Mouse (Mus musculus): ENCODE measurements around the gene Sp4. TPM values are rescaled to one million over a fixed set of nuclear protein-coding genes. Genes with fewer than 3 reads are reported as not detected.

The Sp4 gene
- polyA plus RNA-seq (2012; rRNA removed), result 19.3 and 25.3 TPM in 2 replicates

DNA sequence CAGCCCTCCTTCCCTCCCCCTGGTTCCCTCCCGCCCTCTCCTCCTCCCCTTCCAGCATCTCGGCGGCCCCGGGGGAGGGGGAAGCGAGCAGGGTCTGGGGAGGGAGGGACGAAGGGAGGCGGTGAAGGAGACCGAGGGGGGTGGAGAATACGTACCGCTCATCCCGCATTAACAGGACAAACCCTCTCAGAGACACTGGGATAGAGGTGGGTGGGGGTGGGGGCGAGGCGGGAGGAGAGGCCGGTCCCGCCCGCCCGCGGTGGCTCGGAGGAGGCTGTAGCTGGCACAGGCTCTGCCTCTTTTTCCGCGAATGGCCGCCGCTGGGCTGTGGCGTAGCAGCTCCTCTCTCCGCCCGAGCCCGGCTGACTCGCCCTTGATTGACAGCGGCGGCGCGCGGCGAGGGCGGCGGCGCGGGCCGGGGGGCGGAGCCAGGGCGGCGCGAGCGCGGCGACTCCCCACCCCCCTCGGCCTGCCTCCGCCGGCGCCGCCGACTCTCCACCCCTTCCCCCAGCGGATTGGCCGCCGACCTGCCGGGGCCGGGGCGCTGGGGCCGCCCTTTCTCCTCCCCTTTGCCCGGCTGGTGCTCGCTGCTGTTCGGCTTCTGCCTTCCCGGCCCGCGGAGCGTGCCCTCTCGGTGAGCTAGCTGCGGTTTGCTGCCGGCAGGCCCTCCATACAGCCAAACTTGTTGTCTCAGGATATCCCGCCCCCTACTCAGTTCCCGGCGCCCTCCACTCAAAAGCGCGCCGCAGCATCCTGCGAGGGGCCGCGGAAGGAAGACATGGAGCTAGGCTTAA lies at the start of gene Sp4:
Gene Sp4, minus strand, starts transcription at position 369 of the 794 bp plus-strand sequence.
- TF ChIP-seq POLR2A (IDR thresholded peaks at IDR 0.05; ENCODE audit: borderline replicate concordance, extremely low read depth, insufficient read depth, insufficient read length, poor library complexity, severe bottlenecking) (peak; percentile 74; the same call in 1 of the 2 replicates), CTCF (IDR thresholded peaks at IDR 0.05; ENCODE audit: borderline replicate concordance, extremely low read depth, insufficient read depth, insufficient read length) (no peak; the same call in 1 of the 2 replicates)
- DNase-seq (ENCODE audit: low read depth), result peak; percentile 97

DNA sequence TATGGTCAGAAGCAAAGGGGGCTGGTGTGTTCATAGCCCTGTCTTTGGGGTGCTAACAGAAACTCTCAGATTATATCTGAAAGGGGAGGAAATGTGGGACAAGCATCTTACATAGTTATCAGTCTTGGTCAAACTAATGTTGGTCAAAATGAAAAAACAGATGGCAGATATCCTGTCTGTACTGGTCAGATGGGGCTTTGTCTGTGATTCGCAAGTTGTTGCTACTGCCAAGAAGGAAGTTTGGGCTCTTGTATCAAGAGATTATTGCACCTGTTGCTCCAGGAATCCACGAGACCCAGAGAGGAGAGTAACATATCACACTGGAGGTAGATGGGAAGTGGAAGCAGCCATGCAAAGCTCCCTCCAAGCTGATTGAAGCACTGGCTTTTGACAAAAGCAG lies 37.9 kb upstream of the Sp4 start:
- no peak for DNase-seq (ENCODE audit: low read depth)
- TF ChIP-seq CTCF (IDR thresholded peaks at IDR 0.05; ENCODE audit: borderline replicate concordance, extremely low read depth, insufficient read depth, insufficient read length) (no peak), POLR2A (IDR thresholded peaks at IDR 0.05; ENCODE audit: borderline replicate concordance, extremely low read depth, insufficient read depth, insufficient read length, poor library complexity, severe bottlenecking) (no peak)

DNA sequence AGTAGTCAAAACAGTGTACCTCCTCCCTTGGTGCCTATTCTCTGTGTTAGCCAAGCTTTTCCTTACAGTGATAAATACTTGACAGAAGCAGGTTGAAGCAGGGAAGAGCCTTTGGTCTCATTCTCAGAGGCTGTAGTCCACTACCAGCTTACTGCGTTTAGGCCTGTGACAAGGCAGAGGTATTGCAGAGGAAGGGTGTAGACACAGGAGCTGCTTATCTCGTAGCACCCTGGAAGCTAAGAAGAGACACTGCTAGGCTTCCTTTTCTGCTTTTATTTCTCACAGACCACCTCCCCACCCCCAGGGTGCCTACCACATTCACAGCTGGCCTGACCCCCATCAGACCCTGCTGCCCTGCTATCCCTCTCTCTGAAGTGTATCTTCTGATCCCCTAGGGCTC lies 37.0 kb upstream of the Sp4 start:
- DNase-seq (ENCODE audit: low read depth), result no peak
- no peak for TF ChIP-seq POLR2A (IDR thresholded peaks at IDR 0.05; ENCODE audit: borderline replicate concordance, extremely low read depth, insufficient read depth, insufficient read length, poor library complexity, severe bottlenecking)

DNA sequence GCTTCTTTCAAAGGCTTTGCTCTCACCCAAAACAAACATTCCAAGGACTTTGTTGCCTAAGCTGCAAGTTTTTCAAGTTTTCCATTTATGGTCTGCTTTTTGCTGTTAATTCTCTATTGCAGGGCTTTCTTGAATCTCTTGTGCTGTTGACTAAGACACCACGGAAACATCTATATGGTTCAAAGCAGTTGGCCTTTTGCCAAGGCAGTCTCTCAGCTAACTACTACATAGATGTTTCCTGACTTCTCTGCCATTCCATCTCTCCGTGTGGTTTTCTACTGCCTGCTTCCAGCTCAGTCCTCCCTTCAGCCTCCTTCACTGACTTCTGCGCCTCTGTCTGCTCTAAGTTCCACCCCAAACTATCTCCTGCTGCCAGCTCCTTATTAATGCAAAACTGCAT lies 36.1 kb upstream of the Sp4 start:
- TF ChIP-seq POLR2A (IDR thresholded peaks at IDR 0.05; ENCODE audit: borderline replicate concordance, extremely low read depth, insufficient read depth, insufficient read length, poor library complexity, severe bottlenecking), result no peak
- TF ChIP-seq CTCF (IDR thresholded peaks at IDR 0.05; ENCODE audit: borderline replicate concordance, extremely low read depth, insufficient read depth, insufficient read length), result no peak

DNA sequence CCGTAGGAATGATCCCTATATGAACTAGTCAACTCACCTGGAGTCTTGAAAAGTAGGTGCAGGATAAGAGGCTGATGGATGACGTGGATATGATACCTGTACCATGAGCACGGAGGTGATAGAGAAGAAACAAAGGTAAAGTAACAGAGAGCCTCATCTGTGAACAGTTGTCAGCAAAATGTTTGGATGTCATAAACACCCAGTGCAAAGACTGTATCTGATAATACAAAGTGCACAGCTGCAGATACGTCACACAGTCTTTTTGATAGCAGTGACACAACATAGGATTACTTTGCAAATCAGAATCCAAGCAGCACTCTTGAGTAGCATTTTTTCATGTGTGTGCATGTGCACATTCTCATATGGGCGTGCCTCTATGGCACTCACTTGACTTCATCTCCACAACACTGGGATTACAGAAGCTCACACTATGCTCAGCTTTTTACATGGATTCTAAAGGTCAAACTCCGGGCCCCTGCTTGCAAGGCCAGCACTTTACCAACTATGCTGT lies 27.6 kb upstream of the Sp4 start:
- DNase-seq (ENCODE audit: low read depth), result no peak
- TF ChIP-seq CTCF (IDR thresholded peaks at IDR 0.05; ENCODE audit: borderline replicate concordance, extremely low read depth, insufficient read depth, insufficient read length) (no peak), POLR2A (IDR thresholded peaks at IDR 0.05; ENCODE audit: borderline replicate concordance, extremely low read depth, insufficient read depth, insufficient read length, poor library complexity, severe bottlenecking) (no peak)

More for the DNA sequence above, 36.1 kb upstream of the Sp4 start:
- peak; percentile 5 for DNase-seq (ENCODE audit: low read depth)

DNA sequence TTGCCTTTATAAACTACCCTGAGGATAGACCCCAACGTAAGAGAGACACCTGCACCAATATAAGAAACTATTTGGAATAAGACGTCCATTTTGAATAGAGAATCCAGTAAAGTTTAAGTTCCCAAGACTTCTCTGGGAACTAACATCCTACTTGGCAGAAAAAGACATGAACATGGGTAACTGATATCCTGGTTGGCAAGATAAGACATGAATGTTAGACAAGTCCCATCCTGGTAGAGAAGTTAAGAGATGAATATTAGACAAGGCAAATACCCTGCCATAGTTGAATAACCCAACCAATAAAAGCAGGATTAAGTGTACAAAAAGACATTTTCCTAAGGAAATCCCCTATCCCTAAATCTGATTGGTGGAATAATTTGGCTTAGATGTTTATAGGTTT lies 26.3 kb upstream of the Sp4 start:
- DNase-seq (ENCODE audit: low read depth), result no peak
- no peak for TF ChIP-seq CTCF (IDR thresholded peaks at IDR 0.05; ENCODE audit: borderline replicate concordance, extremely low read depth, insufficient read depth, insufficient read length)
- no peak for TF ChIP-seq POLR2A (IDR thresholded peaks at IDR 0.05; ENCODE audit: borderline replicate concordance, extremely low read depth, insufficient read depth, insufficient read length, poor library complexity, severe bottlenecking)

DNA sequence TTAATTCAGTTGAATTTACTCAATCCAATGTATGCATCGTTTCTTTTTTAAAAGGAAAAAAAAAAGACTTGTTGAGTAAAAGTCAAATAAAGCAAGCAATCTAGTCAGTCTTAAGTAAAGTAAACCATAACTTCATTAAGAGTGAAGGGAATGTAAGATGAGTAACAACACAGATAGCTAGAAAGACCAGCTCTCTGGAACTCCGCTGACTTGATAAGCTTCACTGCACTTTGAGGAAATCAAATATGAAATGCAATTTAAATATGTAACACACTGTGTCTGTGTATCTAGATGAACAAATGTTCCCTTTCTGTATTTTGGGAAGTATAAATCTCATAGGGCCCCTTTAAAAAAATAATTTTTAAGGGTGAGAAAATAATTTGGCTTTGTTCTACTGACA lies 24.9 kb upstream of the Sp4 start:
- TF ChIP-seq CTCF (IDR thresholded peaks at IDR 0.05; ENCODE audit: borderline replicate concordance, extremely low read depth, insufficient read depth, insufficient read length) (no peak), POLR2A (IDR thresholded peaks at IDR 0.05; ENCODE audit: borderline replicate concordance, extremely low read depth, insufficient read depth, insufficient read length, poor library complexity, severe bottlenecking) (no peak)
- no peak for DNase-seq (ENCODE audit: low read depth)

DNA sequence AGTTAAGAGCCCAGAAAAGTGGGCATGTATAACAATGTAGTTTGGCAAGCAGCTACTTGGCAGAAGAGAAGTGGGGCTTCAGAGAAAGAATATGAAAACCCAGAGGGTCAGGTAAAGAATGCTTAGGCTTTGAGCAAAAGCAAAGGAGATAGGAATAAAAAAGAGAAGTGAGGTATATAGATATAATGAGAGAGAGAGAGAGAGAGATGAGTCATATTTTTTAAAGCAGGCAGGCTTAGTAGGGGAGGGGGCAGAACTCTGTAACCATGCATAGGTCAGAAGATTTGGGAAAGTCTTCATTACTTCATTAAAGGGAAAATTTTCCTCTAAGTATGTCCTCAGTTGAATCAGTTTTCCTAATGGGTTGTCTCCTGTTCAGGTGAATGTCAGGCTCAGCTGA lies 18.8 kb upstream of the Sp4 start:
- DNase-seq (ENCODE audit: low read depth), result no peak

DNA sequence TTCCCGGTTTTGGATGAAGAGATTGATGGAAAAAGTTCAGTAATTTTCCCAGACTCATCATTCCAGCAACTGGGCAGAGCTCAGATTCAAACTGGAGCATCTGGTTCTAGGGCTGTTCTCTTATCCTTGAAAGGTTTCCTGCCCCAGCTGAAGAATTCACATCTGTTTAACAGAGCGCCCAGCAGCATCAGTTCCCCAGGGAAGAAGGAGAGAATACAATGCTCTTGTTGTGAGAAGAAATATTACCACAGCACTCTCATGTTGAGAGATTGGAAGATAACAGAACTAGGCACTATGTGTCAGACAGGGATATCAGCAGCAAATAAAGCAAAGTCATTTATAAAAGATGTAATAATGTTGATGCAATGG lies 13.2 kb upstream of the Sp4 start:
- DNase-seq (ENCODE audit: low read depth), result no peak
- TF ChIP-seq POLR2A (IDR thresholded peaks at IDR 0.05; ENCODE audit: borderline replicate concordance, extremely low read depth, insufficient read depth, insufficient read length, poor library complexity, severe bottlenecking) (no peak), CTCF (IDR thresholded peaks at IDR 0.05; ENCODE audit: borderline replicate concordance, extremely low read depth, insufficient read depth, insufficient read length) (no peak)

More for the DNA sequence above, 18.8 kb upstream of the Sp4 start:
- TF ChIP-seq POLR2A (IDR thresholded peaks at IDR 0.05; ENCODE audit: borderline replicate concordance, extremely low read depth, insufficient read depth, insufficient read length, poor library complexity, severe bottlenecking), result no peak
- TF ChIP-seq CTCF (IDR thresholded peaks at IDR 0.05; ENCODE audit: borderline replicate concordance, extremely low read depth, insufficient read depth, insufficient read length), result no peak

DNA sequence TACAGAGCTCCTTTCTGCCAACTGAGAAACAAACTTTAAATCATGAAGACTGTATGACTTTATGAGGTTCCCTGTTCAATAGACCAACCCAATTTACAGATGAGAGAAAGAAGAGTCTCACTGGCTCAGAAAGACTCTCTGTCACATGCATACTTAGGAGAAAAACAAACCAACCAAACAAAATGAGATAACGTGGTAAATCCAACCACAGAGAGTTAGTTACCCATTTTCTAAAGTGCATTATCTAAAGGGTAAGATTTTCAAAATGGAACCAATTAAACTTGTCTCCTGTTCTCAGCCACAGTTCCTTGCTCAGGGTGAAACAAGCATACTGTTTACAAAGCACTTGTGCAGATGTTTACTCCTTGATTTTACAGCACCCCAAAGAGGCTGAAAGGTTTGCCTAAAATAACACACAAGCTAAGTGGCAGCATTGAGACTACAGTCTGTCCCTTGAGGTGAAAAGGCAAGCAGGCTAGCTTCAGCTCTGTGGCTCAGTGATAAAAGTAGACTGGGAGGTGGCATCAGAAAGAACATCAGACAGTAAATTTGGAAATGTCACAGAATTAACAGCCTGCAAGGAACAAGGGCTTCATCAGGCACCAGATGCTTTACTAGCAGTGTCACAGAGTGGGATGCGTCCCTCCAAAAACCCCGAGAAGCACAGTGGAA lies 12.7 kb upstream of the Sp4 start:
- no peak for DNase-seq (ENCODE audit: low read depth)
- no peak for TF ChIP-seq CTCF (IDR thresholded peaks at IDR 0.05; ENCODE audit: borderline replicate concordance, extremely low read depth, insufficient read depth, insufficient read length)
- no peak for TF ChIP-seq POLR2A (IDR thresholded peaks at IDR 0.05; ENCODE audit: borderline replicate concordance, extremely low read depth, insufficient read depth, insufficient read length, poor library complexity, severe bottlenecking)

DNA sequence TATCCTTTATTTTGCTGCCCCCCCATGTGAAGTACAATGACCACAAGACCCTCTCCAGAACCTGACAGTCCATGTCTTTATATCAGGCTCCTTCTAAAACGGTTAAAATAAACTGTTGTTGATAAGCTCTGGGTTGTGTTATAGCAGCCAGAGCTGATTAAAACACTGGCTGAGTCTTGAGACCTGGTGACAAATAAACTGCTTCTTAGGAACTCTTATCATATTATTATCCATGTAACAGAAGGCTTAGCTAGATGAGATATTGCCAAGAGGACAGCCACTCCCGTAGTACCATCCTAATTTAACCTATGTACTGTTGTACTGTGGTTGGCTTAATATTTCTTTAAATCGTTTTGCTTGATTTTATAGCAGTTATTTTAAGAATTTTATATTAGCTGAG lies 2.3 kb upstream of the Sp4 start:
- no peak for DNase-seq (ENCODE audit: low read depth)
- TF ChIP-seq POLR2A (IDR thresholded peaks at IDR 0.05; ENCODE audit: borderline replicate concordance, extremely low read depth, insufficient read depth, insufficient read length, poor library complexity, severe bottlenecking), result no peak
- no peak for TF ChIP-seq CTCF (IDR thresholded peaks at IDR 0.05; ENCODE audit: borderline replicate concordance, extremely low read depth, insufficient read depth, insufficient read length)

All from brain, embryonic 14.5 days (tissue).